Mouse (Mus musculus): ENCODE measurements at regions not wholly inside any gene's neighbourhood (a gene's known extent, or its start where the extent isn't known, plus 50 kb on each side); places are given as distances from the start of the nearest gene placed in this dataset.

DNA sequence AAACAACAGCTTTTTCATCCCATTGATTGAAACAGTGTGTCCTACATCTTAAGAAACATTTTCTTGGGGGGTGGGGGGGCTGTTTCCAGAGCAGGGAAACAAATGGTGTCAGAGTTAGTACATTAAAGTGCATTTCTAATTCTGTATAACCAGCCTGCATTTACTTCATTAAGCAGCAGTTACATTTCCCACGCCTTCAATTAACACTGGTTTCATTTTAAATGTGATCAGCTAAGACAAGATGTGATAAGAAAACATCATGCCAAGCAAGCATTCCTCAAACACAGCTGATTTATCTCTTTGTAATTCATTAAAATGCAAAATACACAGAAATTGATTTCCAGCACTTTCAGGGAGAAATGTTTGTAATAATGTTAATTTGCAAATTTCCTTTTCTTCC is 122.0 kb downstream of the Olfr1505 start:
- intact Hi-C loops (cut with DNase I): no loop called here
- DNase-seq: no peak

DNA sequence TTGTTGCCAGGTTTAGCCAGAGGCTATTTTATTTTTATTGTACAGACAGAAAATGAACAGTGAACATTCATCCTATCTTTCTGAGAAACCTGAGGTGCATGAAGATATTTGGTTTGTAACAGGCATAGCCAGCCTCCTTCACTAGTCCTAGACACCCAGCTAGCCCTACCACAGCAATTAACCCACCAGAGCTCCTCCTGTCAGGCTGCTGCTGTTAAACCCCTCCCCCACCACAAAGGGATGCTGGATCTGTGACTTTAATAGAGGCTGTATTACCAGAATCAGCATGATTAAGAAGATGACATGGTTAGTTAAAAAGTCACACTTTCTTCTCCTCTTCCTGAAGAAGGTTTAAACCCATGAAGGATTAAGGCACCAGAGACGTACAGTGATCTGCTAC is 122.5 kb downstream of the Olfr1505 start:
- intact Hi-C loops (cut with DNase I): no loop called here
- no peak for DNase-seq

DNA sequence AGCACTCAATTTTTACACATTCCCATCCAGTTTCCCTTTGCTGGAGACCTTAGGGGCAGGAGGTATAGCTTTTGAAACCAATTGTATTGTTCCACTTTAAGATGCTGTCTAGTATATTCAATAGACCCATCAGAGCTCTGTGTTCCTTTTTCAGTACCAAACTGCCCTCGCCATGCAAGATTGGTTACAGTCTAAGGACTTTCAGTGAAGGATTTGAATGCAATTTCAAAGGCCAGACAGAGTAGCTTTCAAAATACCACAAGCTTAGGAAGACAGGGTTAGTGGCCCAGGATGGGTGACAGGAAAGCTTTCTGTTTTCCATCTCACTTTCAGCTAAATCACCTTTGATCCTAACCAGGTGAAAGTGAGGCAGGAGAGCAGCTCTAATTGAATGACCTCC is 123.4 kb downstream of the Olfr1505 start:
- intact Hi-C loops (cut with DNase I): no loop called here
- DNase-seq: no peak

DNA sequence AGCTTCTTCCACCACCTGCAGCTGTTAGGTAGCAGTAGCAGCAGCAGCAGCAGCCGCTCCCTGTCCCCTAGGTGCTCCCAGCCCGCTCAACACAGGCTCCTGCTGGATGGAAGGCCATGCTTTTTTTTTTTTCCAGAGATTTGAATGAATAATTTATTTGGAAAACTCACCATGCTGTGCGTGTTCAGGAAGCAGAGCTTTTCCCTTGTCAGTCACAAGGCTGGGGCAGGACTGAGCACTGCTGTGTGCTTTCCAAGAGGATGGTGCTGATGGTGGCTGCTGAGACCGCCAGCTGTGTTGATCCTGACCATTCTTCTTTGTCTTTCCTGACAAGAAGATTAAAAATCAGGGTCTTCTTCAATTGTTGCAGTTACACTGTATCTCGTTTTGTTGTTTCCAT is 129.4 kb downstream of the Olfr1505 start:
- no peak for DNase-seq
- intact Hi-C loops (cut with DNase I): no loop called here

DNA sequence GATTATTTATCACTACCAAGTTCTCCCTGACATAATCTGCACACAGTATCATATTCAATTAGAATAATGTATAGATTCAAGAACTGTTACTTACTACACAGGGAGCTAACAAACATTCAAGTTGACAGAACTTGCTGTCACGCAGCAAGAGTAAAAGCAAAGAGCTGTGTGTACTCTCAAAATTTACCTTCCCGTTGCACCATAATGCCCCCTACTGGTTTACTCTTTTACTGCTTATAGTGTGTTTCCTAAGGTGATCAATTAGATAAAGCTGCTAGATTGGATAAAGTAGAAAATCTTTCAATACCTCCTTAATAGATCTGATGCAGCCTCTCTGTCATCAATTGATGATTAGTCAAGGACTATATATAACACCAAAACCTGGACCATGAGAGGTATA is 132.1 kb downstream of the Olfr1505 start:
- DNase-seq: no peak
- intact Hi-C loops (cut with DNase I): no loop called here

DNA sequence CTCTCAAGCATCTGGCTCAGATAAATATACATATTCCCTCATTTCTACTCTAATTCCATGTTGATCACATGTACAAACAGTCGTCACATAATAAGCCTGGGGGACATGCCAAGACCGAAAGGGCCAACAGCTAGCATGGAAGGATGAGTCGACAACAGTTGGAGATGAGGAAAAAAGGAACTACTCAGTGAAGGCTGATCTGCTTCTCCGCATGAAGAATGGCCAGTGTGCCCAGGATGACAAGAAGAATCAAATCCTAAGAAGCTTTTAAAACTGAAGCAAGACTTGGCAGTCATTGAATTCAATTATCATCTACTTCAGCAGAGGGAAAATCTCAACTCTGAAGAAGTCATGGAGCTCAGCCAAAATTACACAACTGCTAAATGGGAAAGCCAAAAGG is 138.7 kb downstream of the Olfr1505 start:
- intact Hi-C loops (cut with DNase I): no loop called here
- DNase-seq: peak; percentile 17 to 29

DNA sequence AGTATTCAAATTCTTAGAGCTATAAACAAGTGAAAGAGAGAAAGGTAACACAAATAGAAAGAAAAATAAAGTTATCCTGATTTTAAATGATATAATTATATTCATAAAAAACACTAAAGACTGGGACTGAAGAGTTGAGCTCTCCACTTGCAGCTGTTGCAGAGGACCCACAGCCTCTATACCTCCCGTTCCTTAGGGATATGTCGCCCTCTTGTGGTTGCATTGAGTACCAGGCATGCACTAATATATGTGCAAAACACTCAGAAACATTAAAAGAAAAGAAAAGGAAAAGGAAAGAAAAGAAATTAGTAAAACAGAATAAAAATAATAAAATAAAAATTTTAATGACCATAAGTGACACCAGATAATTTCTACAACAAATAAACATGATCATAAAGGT is 167.2 kb downstream of the Olfr1505 start:
- peak; percentile 15 to 55 for DNase-seq
- intact Hi-C loops (cut with DNase I): no loop called here

DNA sequence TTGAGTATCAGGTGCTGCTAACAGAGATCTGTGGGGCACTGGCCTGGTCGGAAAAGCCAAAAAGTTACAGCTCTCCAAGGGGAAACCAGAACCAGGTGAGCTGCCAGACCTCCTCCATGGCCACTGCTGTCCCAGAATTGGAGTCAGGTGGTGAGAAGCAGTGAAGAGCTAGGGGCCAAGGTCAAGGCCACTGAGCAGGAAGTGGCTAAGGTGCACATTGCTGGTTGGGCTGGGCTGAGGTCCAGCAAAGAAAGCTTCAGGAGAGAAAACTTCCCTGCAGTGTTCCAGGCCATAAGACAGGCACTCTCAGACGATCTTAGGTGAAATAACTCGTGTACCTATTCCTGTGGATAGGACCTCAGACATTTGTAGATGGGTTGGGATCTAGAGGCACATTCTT is 171.4 kb downstream of the Olfr1505 start:
- intact Hi-C loops (cut with DNase I): no loop called here
- DNase-seq: no peak

DNA sequence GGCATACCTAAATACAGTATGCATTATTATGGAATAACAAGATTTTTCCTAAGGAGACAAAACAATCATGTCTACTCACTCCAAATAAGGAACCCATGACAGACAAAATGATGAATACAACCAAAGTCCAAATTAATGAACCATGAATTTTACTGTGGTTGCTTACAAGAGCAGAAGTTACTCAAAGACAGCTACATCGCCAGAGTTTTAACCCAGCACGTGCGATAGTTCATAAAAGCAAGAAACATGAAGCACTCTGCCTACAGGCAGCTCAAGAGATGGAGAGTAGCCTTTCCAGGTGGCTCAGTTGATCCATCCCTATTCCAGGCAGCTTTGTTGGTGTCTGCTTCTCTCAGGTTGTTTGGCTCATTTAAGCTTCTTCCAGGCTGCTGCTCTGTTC is 176.8 kb downstream of the Olfr1505 start:
- no peak for DNase-seq
- intact Hi-C loops (cut with DNase I): no loop called here

DNA sequence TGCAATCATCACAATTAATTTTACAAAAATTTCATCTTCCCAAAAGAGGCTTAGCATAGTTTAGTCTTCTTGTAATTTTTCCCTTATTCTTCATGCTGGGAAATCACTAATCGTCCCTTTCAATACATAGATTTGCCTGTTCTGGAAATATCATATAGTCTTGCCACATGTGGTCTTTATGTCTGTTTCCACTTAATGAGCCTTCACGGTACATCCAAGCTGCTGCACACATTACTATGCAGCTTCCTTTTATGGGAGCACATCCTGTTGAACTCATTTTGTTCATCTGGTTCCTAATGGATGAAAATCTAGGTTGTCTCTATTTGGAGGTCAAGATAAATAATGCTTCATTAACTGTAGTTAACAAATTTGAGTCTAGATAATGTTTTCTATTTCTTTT is 180.9 kb downstream of the Olfr1505 start:
- intact Hi-C loops (cut with DNase I): no loop called here
- DNase-seq: no peak

DNA sequence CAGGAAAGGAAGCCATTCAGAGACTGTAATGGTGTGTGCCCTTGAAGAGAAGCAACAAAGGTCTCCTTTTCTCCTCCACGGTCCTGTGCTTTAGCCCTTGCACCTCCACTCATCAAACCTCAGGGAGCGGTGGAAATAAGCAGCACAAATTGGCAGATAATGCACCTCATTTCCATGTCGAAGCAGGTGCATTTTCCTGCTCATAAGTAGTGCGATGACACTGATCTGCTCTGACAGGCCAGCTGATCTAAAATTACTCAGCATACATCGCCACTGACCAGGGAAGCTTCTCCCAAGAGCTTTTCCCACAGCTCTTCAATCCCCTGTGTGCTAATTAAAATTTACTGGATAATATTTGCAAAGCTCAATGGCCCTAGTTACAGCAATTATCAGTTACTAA is 182.9 kb downstream of the Olfr1505 start:
- no peak for DNase-seq
- intact Hi-C loops (cut with DNase I): no loop called here

DNA sequence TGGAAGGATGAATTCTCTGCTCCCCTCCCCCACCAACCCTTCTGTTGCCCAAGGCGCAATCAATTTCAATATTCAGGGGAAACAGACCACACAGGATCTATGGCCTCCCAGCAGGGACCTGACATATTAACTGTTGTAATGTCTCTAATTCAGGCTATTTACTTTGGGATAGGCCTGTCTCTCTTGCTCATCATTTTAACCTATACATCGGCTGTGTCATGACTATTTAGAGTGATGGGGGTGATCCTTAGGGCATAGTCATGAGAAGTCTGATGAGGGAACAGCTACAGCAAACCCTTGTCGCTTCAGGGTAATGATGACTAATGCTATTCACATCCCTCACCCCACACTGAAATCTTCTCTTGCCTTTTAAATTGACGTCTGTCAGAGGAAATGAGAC is 195.8 kb downstream of the Olfr1505 start:
- DNase-seq: no peak
- intact Hi-C loops (cut with DNase I): no loop called here

DNA sequence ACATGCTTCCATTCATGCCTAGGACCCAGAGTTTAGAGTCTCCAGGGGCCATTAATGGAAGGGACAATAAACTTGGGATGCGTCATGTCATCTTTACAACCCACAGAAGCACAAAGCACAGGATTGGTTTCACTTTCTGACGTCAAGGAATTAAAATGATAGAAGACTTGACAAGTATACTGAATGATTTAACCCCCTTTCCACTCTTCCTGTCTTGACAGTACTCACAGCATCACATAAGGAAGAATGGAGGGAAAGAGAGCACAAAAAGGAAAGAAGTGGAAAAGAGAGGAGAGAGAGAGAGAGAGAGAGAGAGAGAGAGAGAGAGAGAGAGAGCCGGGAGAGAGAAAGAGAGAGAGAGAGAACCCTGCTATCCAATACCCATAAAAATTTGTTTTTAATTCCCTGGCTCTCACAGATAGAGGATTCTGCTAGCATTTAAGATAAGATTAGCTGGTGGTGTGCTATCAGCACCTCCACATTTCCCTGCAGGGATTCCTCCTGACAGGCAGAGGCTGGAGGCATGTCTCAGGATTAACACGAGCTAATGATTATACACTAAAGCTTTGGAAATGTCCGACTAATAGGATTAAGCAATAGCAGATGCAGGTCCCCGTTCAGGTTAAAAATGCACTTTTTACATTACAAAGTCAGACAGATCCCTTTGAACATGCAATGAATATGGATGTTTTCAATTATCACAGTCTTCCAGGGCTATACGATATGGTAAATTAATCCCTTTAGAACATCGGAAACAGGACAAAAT is 210.2 kb downstream of the Olfr1505 start:
- no peak for DNase-seq
- intact Hi-C loops (cut with DNase I): no loop called here

DNA sequence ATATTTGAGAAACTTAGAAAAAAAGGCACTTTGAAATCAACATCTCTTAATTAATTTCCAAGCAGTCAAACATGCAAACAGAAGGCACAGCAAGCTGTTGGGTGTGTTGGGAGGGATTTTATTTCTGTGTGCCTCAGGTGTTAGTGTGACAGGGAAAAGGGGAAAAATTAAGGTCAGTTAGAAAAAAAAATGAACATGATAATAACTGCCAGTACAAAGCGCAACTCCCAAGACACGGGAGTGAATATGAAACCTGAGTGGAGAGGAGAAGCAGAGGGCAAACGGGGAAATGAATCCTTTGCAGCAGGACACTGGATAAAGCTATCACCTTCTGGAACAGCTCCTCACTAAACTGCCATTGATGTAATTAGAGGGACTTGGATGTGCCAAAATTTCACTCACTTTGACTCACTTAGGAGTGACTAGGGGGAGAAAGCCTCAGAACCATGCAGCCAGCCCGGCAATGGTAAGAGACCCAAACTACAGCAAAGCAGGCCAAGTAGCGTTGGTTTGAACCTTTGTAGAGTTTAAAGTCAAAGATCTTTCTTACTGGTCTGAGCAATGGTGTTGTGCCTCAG is 211.0 kb downstream of the Olfr1505 start:
- no peak for DNase-seq
- intact Hi-C loops (cut with DNase I): no loop called here

DNA sequence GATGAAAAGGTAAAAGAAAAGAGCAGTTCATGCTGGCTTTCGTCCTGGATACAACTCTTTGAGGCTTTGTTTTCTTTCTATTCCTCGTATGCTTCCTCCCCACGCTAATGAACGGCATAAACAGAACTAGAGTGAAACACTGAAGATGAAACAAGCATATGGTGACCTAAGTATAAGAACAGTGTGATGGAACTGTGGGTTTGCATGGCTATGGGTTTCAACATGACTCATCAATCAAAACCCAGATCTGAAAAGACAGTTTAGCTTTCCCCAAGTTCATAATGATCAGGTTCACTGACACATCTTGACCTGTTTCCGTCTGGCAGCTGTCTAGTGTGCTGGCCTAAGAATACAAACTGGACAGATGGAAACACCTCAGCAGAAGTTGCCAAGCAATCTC is 211.7 kb downstream of the Olfr1505 start:
- DNase-seq: no peak
- intact Hi-C loops (cut with DNase I): no loop called here

DNA sequence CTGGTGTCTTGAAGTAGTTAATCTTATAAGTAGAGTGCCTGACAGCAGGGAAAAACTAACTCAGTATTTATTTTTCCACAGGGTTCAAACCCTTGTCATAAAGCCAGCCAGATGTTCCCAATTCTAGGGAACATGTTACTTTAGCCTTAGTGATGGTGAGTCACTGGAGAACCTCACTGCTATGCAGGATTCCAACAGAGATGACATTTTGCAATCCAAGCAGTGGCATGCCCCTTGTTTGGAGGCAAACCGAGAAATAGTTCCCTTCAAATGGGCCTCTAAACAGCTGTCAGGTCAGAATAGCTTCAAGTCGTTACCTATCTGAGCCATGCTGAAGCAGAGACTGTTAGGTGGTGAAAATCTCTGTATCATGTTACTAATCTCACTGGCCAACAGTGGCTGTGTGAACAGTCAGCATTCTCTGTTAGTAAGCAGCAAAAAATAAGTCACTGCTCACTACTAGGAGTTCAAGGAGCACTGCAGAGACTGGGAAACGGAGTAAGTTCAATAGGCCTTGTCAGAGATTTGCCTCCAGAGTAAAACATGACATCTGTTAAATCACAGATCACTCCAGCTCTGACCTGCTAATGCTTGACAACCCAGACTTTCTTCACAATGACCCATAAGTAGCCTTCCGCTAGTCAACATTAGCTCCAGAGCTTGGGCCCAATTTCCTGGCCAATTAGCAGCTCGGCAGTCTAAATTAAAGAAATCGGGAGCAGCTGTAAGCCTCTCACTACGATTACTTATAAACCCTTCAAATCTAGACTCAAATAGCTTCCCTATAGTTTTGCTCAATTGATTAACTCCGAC is 215.3 kb downstream of the Olfr1505 start:
- intact Hi-C loops (cut with DNase I): no loop called here
- DNase-seq: no peak

DNA sequence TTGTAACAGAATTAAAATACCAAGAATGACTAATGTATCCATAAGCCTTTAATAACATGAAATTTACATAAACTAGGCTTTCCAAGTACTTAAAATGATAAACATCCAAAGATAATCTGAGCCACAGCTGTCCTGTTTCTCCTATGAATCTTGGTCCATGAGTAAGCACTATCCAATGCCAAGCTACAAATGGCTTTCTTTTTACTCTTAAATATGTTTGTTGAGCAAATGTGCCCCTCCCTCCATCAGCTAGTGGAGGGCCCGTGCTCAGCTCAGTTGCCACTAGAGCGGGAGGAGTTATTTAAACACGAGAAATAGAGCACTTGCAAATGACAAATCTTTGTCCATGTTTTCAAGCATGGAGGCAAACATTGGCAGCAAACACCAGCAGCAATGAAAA is 247.9 kb downstream of the Olfr1505 start:
- no peak for DNase-seq

DNA sequence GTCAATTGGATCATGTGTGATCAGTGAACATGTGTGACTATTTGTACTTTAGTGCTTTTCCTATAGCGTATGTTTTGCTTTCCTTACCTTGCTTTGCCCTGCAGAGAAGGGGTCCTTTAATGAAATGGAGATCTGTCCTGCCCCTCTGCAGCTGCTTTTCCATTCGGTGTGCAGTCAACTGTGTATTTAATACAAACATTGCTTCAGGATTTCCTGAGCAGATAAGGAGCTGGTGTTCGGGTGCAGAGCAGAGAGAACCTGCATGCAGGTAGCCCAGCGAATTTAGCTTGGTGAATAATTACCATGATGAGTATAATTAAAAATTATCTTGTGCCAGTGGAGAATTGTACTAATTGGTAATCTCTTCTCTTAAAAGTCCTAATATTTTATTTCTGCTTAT is 249.4 kb downstream of the Olfr1505 start:
- intact Hi-C loops (cut with DNase I): no loop called here
- DNase-seq: no peak

More for the DNA sequence above, 247.9 kb downstream of the Olfr1505 start:
- intact Hi-C loops (cut with DNase I): no loop called here

DNA sequence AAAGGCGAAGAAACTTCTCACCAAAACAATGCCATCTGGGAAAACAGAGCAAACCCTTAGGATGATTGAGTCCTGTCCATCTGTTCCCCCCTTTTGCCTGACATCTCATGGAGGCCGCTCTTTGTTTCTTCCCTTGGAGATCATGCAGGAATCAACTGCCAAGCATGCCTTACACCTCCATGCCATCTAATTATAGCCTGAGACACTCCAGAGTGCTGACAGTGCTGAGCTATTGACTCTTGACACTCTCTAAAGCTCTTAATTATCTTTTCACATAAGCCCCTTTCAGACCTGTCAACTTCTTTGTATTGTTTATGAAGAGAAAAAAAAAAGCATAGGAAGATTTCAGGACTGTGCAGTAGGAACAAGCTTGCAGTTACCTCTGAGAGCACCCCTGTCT is 252.4 kb downstream of the Olfr1505 start:
- peak; percentile 62 to 74 for DNase-seq
- intact Hi-C loops (cut with DNase I): loop anchor here (5.0 kb wide), 1 partner anchor 57 kb away; no protein-coding TSS in a partner anchor

DNA sequence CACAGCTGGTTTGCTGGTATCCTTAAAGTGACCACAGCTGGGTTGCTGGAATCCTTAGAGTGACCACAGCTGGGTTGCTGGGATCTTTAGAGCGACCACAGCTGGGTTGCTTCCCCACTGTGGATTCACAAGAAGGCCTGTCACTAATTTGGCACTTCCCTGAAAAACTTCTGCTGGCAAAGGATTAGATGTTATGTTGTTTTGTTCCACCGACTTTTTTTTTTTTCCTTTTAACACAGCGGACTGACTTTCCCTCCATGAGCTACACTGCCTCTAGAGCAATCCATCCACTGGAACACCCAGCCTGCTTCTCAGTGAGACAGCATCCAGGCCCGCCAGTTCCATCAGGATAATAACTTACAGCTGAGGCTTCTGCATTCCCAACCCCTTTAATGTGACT is 266.9 kb downstream of the Olfr1505 start:
- intact Hi-C loops (cut with DNase I): no loop called here
- DNase-seq: peak; percentile 66 to 72

DNA sequence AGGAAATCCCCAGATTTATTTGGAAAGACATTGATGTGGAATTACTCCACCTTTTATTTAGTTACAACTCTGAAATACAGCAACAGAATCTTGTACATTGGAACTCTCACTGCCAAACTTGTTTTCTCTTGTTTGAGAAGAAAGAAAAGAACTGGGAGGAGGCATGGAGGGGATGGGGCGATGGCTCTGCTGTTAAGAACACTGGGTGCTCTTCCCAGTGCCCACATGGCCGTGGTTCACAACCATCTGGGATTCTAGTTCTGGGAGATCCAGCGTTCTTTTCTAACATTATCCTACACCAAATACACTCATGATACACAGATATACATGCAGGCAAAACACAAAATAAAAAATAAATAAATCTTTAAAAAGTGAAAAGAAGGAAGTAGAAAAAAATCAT is 267.6 kb downstream of the Olfr1505 start:
- no peak for DNase-seq

More for the DNA sequence above, 267.6 kb downstream of the Olfr1505 start:
- intact Hi-C loops (cut with DNase I): no loop called here
